Mouse (Mus musculus): ENCODE measurements around the gene Cfap161.

Cfap161 gene

DNA sequence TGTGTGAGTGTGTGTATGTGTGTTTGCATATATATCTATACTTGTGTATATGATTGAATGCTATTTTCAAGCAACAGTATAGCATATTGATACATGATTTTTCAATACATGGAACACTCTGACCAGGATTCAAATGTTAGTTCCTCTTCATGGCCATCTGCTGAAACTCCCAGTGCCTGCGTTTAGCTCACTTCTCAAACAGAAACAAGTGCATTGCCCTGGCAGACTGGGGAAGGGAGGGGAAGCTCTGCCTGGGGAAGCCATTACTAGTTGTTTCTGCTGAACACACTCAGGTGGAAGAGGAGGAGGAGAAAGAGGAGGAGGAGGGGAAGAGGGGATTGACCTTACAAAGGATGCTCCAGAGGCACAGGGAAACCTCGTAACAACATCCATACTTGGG, 52.7 kb downstream of the Cfap161 start:
- in situ Hi-C loops (cut with MseI, MboI), result no loop called here

DNA sequence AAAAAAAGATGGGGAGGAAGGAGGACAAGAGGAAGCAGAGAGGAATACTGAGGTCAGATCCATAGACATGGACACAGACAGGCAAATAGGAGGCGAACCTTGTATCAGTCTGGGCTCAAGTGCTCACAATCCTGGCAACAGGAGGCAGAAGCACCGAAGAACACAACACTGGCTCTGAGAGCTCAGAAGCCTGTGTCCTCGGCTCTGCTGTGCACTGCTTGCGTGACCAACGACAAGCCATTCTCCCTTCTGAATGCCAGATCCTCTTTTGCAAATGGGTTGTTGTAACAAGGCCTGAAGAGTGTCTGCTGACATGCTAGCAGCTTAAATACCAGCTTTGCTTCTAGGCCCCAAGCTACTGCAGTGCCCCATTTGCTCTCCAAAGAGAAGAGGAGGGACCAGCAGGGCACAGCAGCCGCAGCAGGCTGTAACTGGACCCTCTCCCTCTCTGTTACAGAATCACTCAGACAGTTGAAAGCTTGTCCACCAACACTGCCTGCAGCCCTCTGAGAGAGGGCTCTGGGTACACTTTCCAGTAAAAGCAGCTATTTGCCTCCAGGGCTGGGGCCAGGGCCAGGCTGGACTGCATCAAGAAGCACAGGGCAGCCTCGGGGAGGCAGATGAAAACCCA, 54.9 kb downstream of the Cfap161 start:
- in situ Hi-C loops (cut with MseI, MboI), result no loop called here

DNA sequence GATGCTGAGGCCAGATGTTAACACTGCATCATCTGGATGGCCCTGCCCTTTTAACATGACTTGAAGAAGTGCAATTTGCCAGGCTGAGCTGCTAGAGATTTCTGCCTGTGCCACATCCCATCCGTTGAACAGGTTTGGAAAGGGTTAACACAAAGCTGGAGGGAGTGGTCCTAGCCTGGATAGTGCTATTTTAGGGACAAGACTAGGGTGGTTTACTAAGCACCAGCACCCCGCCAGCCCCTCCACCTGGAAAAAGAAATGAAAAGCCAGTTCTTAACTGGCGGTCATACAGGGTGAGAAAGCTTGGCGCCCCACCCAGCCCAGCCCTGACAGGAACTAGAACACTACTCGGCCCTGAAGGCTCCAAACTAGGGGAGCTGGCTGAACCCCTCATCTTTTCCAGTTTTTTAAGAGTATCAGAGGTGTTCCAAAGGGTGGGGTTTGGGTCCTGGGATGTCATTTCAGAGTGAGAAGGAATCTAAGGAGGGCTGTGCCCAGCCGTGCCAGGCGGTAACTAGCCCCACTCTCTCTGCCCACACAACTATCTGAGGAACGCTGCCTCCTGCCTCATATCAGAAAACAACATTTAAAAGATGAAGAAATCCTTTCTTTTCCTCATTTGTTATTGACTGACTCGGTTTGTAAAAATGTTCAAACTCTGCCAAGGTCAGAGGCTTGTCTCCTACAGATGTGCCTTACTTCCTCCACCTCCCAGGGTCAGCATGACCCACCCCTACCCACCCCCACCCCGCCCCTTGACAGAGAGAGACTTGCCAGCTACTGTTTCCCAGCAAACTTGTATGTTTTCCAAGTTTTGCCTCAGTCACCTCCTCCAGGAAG, 55.8 kb downstream of the Cfap161 start:
- in situ Hi-C loops (cut with MseI, MboI), result no loop called here

DNA sequence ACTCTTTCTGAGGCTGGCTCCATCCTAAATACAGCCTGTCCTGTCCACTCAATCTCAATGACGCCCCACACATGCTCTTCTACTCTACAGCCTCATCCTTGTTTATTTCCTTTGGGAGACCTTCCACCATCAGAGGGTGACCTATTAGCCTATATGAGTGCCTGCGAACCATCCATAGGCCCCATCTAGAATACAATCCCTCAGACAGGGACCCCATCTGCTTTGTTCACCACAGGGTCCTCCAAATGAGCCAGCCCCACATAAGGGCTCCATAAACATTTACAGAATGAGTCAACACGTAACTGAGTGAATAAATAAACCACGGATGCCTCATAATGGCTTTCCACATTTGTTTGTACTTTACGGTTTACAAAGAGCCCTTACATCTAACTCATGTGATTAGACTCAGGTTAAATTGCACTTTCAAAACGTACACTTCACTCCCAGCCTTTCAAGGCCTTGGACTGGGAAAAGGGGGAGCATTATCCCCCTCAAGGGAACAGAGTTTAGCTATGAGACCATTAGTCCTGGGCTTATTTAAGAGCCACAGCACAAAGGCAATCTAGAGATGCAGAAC, 56.7 kb downstream of the Cfap161 start:
- in situ Hi-C loops (cut with MseI, MboI), result no loop called here

DNA sequence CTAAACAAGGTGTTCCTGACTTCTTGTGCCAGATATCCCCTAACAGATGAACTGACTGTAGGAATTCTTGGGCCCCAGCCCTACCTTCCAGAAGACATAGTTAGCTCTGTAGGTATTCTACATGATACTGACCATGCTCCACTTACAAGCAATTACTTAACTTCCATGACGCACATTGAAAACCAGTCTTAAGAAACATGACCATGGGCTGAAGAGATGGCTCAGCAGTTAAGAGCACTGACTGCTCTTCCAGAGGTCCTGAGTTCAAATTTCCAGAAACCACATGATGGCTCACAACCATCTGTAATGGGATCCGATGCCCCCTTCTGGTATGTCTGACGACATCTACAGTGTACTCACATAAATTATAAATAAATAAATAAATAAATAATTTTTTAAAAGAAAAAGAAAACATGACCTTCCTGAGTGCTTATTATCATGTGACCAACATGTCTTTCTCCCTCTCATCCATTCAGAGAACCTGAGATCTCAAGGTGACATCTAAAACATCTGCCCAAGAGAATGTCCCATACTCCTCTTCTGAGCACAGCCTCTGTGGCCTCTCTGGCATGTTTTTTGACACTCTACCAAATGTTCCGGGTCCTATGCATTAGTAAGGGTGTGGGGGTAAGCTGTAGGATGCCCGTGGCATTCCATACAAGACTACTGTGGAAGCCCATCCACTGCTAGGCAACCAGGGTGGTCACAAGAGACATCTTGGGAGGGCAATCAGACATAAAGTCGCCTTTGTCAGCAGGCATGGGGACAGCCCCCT, 58.2 kb downstream of the Cfap161 start:
- in situ Hi-C loops (cut with MseI, MboI), result no loop called here

DNA sequence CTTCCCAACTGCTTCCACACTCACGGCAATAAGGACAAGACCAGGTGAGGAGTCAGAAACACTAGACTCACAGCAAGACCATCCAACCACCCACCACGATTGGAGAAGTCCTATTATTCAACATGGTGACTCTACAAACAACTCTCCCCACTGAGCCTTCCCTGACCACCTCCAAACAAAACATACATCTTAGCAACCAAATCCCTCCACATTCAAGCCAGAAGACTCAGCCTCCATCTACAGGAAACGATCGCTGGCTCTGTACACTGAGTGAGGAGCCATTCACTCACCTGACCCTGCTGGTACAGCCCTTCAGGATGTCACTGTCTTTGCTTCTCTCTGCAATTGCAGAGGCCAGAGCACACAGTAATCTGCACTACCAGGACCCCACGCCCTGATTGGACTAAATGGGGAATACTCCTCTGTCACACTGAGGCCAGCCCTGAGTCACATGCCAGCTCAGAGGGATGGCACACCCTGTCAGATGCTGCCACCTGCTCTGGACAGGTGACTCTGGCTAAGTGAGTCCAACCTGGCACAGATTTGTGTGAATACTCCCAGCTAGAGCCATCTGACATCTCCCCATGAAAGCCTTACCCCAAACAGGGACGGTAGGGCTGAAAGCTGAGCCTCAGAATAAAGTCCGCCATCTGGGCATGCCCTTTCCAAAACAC, 59.4 kb downstream of the Cfap161 start:
- in situ Hi-C loops (cut with MseI, MboI), result no loop called here

DNA sequence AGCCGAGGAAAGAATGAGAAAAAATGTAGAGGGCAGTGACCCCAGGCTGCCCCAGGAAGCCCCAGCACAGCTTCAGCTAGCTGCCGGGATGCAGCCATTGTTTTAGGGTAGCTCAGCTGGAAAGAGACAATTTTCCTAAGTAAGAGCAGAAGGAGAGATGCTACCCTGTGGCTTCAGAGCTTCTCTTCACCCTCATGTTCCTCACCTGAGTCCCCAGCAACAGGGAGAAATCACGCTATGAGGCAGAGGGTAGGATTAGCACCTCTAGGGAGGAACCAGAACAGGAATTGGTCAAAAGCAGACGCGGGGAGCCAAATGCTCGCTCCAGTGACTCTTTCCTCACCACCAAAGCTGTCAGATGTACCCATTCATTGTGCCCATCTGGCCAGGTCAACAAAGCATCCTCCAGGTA, 60.0 kb downstream of the Cfap161 start:
- in situ Hi-C loops (cut with MseI, MboI), result no loop called here

DNA sequence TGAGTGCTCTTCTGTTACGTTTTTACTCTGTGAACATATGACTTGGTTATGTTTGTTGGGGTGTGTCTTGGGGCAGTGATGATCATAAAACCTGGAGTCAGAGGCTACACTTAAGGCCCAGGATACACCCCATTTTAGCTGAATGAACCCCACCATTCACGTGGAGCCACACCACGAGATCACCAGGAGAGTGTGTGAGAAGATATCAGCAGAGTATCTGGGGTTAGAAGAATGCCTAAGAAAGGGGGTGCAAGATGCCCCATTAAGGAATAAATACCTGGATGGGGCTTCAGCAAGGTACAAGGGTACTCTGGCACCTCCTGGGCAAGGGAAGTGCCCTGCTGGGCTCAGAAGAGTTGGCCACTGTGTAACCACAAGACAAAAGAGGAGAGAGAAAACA, 60.4 kb downstream of the Cfap161 start:
- in situ Hi-C loops (cut with MseI, MboI), result no loop called here

DNA sequence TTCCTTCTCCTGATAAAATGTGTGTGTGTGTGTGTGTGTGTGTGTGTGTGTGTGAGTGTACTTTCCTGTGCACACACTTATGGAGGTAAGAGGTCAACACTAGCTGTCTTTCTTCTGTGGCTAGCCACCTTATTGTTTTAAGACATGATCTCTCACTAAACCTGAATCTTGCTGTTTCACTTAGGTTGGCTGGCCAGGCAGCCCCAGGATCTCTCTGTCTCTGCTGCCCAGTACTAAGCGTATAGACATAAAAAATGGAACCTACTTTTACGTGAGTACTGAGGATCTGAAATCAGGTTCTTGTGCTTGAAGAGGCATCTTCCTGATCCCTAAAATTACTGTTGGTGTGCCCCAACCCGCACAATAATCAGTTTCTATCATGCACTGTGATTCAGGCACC, 61.9 kb downstream of the Cfap161 start:
- in situ Hi-C loops (cut with MseI, MboI), result no loop called here

DNA sequence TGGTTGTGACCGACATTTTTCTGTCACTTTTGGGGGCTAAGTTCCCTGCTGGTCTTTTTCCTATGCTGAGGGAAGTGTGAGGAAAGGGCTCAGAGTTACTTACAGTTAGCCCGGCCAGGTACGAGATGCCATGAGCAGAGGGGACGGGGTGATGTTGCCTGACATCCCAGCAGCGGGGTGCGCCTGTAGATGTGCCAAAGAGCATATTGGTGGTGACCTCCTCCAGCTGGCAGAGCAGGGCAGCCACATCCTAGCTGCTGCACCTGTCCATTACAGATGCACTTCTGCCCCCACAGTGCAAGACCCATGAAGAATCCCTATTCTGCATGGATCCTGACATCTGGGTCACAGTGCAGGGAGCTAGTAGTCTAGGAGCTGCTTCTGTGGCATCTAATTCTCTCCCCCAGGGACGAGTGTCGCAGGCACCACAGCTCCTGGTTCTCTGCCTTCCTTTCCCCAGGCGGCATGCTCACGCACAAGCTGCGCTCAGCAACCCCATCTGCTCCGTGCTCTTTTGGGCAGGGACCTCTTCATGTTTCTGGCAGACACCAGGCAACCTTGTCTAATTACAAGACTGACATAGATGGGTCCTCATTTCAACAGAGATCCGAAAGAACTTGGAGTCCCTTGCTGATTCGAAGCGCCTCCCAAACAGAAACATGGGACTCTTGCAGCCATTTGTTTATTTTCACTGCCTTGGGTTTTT, 62.6 kb downstream of the Cfap161 start:
- in situ Hi-C loops (cut with MseI, MboI), result no loop called here

DNA sequence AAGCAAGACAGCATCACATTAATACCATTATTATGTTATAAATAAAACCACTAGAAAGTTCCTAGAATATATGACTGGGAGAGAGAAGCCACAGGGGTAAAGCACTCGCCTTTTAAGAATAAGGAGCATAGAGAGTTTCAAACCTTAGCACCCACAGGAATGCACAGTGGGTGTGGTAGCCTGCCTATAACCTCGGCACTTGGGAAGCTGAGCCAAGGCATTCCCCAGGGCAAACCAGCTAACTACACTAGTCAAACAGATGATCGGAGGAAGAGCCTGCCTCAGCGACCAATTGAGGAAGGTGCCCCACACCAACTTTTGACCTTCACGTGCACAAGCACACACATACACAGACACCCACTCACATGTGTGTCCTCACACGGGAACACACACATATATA, 63.4 kb downstream of the Cfap161 start:
- in situ Hi-C loops (cut with MseI, MboI), result no loop called here

DNA sequence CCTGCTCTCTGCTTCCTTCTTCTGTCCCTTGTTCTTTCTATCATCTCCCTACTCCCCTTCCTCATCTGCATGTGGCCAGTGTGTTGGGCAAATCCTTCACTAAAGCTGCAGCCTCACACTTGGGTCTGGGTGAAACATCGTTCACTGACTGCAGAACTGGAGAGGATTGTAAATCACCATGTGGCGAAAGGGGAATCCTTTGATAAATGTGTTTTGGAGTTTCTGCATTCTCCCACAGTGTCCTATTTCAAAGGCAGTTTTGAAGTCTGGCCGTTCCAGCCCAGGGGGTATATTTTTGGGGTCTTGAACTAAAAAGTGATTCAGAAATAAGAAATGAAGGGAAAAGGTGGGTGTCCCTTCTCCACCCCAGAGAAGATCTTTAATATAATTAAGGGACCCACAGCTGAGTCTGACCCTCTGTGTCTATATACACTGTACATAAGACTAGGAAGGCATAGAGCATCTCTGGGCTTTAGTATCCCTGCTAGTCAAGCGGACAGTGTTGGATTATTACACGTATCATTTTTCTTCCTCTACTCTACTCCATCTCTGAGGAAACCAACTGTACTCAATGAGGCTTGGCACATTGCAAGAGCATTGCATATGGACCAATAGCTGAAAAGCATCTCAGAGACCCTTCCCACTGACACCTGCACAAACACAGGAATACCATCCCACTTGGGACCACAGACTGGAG, 67.6 kb downstream of the Cfap161 start:
- in situ Hi-C loops (cut with MseI, MboI), result no loop called here

DNA sequence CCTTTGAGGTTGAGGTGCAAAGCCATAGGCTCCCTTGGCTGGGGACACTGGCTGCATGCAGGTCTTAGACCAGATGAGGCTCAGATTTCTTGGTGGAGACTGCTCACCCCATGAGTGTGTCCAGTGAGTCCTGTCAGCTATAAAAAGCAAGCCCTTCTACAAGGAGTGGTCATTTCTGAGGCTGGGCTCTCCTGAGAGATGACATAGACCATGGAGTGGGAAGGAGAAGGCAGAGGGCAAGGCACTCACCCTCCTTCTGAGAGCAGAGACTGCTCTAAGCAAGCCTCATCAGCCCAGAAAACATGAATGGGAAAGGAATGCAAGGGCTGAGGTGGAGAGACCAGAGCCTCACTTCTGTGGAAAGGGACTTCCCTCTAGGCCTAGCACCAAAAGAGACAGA, 68.9 kb downstream of the Cfap161 start:
- in situ Hi-C loops (cut with MseI, MboI), result no loop called here

DNA sequence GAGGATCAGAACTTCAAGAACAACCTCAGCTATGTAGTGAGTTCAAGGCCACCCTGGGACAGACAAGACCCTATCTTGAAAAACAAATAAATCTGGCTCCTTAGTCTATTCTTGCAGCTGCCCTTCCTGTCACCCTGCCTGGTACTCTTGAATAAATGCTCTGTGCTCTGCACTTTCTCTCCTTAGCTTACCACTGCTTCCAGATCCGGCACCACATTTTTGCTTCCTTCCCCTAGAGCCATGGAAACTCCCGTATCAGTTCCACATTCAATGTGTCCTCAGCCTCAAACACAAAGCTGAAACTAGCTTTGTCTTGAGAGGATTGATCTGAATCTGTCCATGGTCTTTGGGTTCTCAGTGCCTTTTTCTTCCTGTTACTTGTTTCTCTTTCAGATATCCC, 70.1 kb downstream of the Cfap161 start:
- in situ Hi-C loops (cut with MseI, MboI), result no loop called here
